Mouse (Mus musculus) small intestine, adult 2 months (tissue): ENCODE measurements around the gene Ppox. TPM values are rescaled to one million over a fixed set of nuclear protein-coding genes. Genes with fewer than 3 reads are reported as not detected.

Experiments used
- H3K27ac ChIP-seq: fragments of 200-500 bp; 2 replicates; pipeline ENCODE4 v1.5.1; 2012; ENCODE audit warnings: low read depth, low read length, control low read depth, inconsistent platforms; ENCODE audit not compliant: insufficient read depth
- H3K27me3 ChIP-seq: fragments of 200-500 bp; 2 replicates; pipeline ENCODE4 v1.6.1; 2012; ENCODE audit warnings: mild to moderate bottlenecking, moderate library complexity, low read length, inconsistent platforms; ENCODE audit not compliant: control insufficient read depth, insufficient read depth
- H3K36me3 ChIP-seq: fragments of 200-500 bp; 2 replicates; pipeline ENCODE4 v1.6.1; 2012; ENCODE audit warnings: mild to moderate bottlenecking, low read length, control low read depth, inconsistent platforms; ENCODE audit not compliant: control insufficient read depth, insufficient read depth
- H3K4me1 ChIP-seq: fragments of 200-500 bp; 2 replicates; pipeline ENCODE4 v1.6.1; 2012; ENCODE audit warnings: low read length, inconsistent platforms, mixed read lengths; ENCODE audit not compliant: control insufficient read depth, insufficient read depth, insufficient read length
- H3K4me3 ChIP-seq: fragments of 200-500 bp; 2 replicates; pipeline ENCODE4 v1.5.1; 2012; ENCODE audit warnings: low read depth, mild to moderate bottlenecking, control low read depth, inconsistent platforms, low read length, moderate library complexity
- CTCF ChIP-seq: fragments of 200-500 bp; IDR thresholded peaks from 2 replicates; pipeline ENCODE4 v1.5.1; 2012; ENCODE audit warnings: low read depth, mild to moderate bottlenecking, control low read depth, inconsistent platforms, low read length, moderate library complexity, mixed read lengths; ENCODE audit not compliant: insufficient replicate concordance, insufficient read length; ENCODE audit errors: extremely low read depth
- POLR2A ChIP-seq: fragments of 200-500 bp; IDR thresholded peaks from 2 replicates; pipeline ENCODE4 v1.6.1; 2012; ENCODE audit warnings: low read depth, mild to moderate bottlenecking, control low read depth, inconsistent platforms, low read length, moderate library complexity
- WGBS: fragments of 180-500 bp; shearing (Covaris S2); methylation state at CpG from one replicate; pipeline ENCODE4 v1.1.7; 2018; 5-methylcytosine and 5-hydroxymethylcytosine counted together
- polyA plus RNA-seq: library from polyadenylated mRNA; depleted of rRNA; stranded (reverse); fragments of >200 nt; gene quantifications from 2 replicates; pipeline ENCODE4 v1.2.3, GENCODE M21; 2012

Gene Ppox
- polyA plus RNA-seq, 1 experiment, result 23.4 TPM

- Histone ChIP-seq H3K27ac (no peak overlapping the region), H3K27me3 (no peaks in the 10 kb centered on the region), H3K36me3 (peaks cover 45% of the 10 kb centered on the region), H3K4me3 (no peak overlapping the region), H3K4me1 (peaks cover 6% of the 10 kb centered on the region)
- 83% methylated on average over 3 of the region's 3 CpGs for WGBS
- no peak for TF ChIP-seq POLR2A
- no peak for TF ChIP-seq CTCF
These were observed 8.9 kb downstream of the Ppox start for GRCm38 (mm10) chr1:171272086-171272485.

GRCm38 (mm10) chr1:171271622-171272021 is 9.4 kb downstream of the Ppox start:
- H3K4me1 ChIP-seq, result peaks cover 6% of the 10 kb centered on the region
- H3K36me3 ChIP-seq, result peaks cover 40% of the 10 kb centered on the region
- 62% methylated on average over 10 of the region's 10 CpGs for WGBS
- no peak overlapping the region for H3K27ac ChIP-seq
- H3K27me3 ChIP-seq, result no peaks in the 10 kb centered on the region
- TF ChIP-seq CTCF (no peak), POLR2A (no peak)
- peak overlapping the region; percentile 14 for H3K4me3 ChIP-seq

GRCm38 (mm10) chr1:171271196-171271595 is 9.8 kb downstream of the Ppox start:
- no peak for TF ChIP-seq POLR2A
- TF ChIP-seq CTCF, result no peak
- Histone ChIP-seq H3K4me1 (peaks cover 6% of the 10 kb centered on the region), H3K27ac (peak overlapping the region; percentile 93), H3K4me3 (peak overlapping the region; percentile 83), H3K27me3 (no peaks in the 10 kb centered on the region), H3K36me3 (peaks cover 36% of the 10 kb centered on the region)
- 17% methylated on average over 9 of the region's 9 CpGs for WGBS

- WGBS, result under 1% methylated on average over 18 of the region's 19 CpGs
These were observed 10.4 kb downstream of the Ppox start for GRCm38 (mm10) chr1:171270573-171270900.

GRCm38 (mm10) chr1:171269848-171270572 is 11.0 kb downstream of the Ppox start, which contains the start of gene B4galt3:
TSS of gene B4galt3 (plus strand) at chr1:171270328.
- peak within 1 kb of the TSS; percentile 83 for H3K4me3 ChIP-seq
- H3K27me3 ChIP-seq, result no peaks in the 10 kb centered on the region
- H3K36me3 ChIP-seq, result peaks cover 24% of the 10 kb centered on the region
- peak; percentile 99 for TF ChIP-seq POLR2A
- TF ChIP-seq CTCF, result no peak
- peak within 1 kb of the TSS; percentile 93 for H3K27ac ChIP-seq
- peaks cover 6% of the 10 kb centered on the region for H3K4me1 ChIP-seq
- WGBS, result 3% methylated on average over 36 of the region's 36 CpGs

More at GRCm38 (mm10) chr1:171270573-171270900, 10.4 kb downstream of the Ppox start:
- H3K36me3 ChIP-seq, result peaks cover 29% of the 10 kb centered on the region
- peak overlapping the region; percentile 93 for H3K27ac ChIP-seq
- H3K4me3 ChIP-seq, result peak overlapping the region; percentile 83
- H3K27me3 ChIP-seq, result no peaks in the 10 kb centered on the region
- peaks cover 6% of the 10 kb centered on the region for H3K4me1 ChIP-seq
- no peak for TF ChIP-seq POLR2A
- no peak for TF ChIP-seq CTCF

GRCm38 (mm10) chr1:171268341-171268740 is 12.6 kb downstream of the Ppox start:
- Histone ChIP-seq H3K27me3 (no peaks in the 10 kb centered on the region), H3K4me1 (peaks cover 6% of the 10 kb centered on the region), H3K36me3 (peaks cover 10% of the 10 kb centered on the region), H3K4me3 (no peak overlapping the region), H3K27ac (no peak overlapping the region)
- TF ChIP-seq CTCF (no peak), POLR2A (no peak)
- WGBS, result 71% methylated on average over 1 of the region's 1 CpGs

GRCm38 (mm10) chr1:171265971-171266744 is 14.8 kb downstream of the Ppox start:
- Histone ChIP-seq H3K27ac (no peak overlapping the region), H3K4me1 (peaks cover 4% of the 10 kb centered on the region), H3K27me3 (no peaks in the 10 kb centered on the region), H3K36me3 (no peaks in the 10 kb centered on the region), H3K4me3 (no peak overlapping the region)
- 28% methylated on average over 4 of the region's 4 CpGs for WGBS
- TF ChIP-seq CTCF (no peak), POLR2A (no peak)
